Mouse (Mus musculus) gastrocnemius, postnatal 14 days (tissue): ENCODE results near the gene Ifitm1. TPM values are rescaled to one million over a fixed set of nuclear protein-coding genes. Genes with fewer than 3 reads are reported as not detected.

Experiments used
- DNase-seq: peaks from one replicate; pipeline ENCODE4 v3.0.0; 2021; ENCODE audit warnings: mixed read lengths
- intact Hi-C: fragments of 180-260 bp; cut with DNase I; formaldehyde crosslinking; loops from one replicate; pipeline ENCODE4 v1.15.1; 2025; ENCODE audit warnings: low total_unique reads
- long read RNA-seq, 2 experiments: library from polyadenylated mRNA; stranded (forward); transcript quantifications; one replicate each; pipeline ENCODE4 v2.0.0; 2021
- total RNA-seq, 2 experiments: library from RNA; stranded (reverse); gene quantifications; 2 replicates each; pipeline ENCODE4 v1.2.3; 2021

Gene Ifitm1
- total RNA-seq, result 1 to 10 TPM; 1.3 to 1.4 TPM
- long read RNA-seq, experiment 1, result 0 reads
- long read RNA-seq, experiment 2, result 0 reads

GRCm38 (mm10) chr7:140966921-140967320 is at the start of gene Ifitm1:
Ifitm1 (plus strand) TSS chr7:140967221.
- intact Hi-C loops, result no loop called here
- DNase-seq, result no peak

GRCm38 (mm10) chr7:140919911-140920310 is 47.1 kb upstream of the Ifitm1 start:
- no peak for DNase-seq
- intact Hi-C loops, result no loop called here

GRCm38 (mm10) chr7:140920418-140921029 is 46.5 kb upstream of the Ifitm1 start, which contains the start of gene Nlrp6:
Nlrp6 (plus strand) TSS chr7:140920902.
- intact Hi-C loops, result no loop called here
- DNase-seq, result no peak

- intact Hi-C loops, result no loop called here
- no peak for DNase-seq
These were observed 45.6 kb upstream of the Ifitm1 start for GRCm38 (mm10) chr7:140921225-140921975.

- intact Hi-C loops, result no loop called here
- peak; percentile 48 for DNase-seq
These were observed 44.5 kb upstream of the Ifitm1 start for GRCm38 (mm10) chr7:140922398-140923069.

GRCm38 (mm10) chr7:140923070-140923775 is 43.8 kb upstream of the Ifitm1 start:
- no peak for DNase-seq
- intact Hi-C loops, result no loop called here

GRCm38 (mm10) chr7:140927181-140927580 is 39.8 kb upstream of the Ifitm1 start:
- intact Hi-C loops, result no loop called here
- DNase-seq, result no peak

- no peak for DNase-seq
- intact Hi-C loops, result no loop called here
These were observed 28.6 kb upstream of the Ifitm1 start for GRCm38 (mm10) chr7:140938436-140938835.

GRCm38 (mm10) chr7:140938896-140939295 is 28.1 kb upstream of the Ifitm1 start:
- no peak for DNase-seq
- intact Hi-C loops, result no loop called here

- peak; percentile 45 for DNase-seq
- intact Hi-C loops, result no loop called here
These were observed 27.3 kb upstream of the Ifitm1 start for GRCm38 (mm10) chr7:140939669-140940171.

- intact Hi-C loops, result no loop called here
- DNase-seq, result peak; percentile 92
These were observed 25.6 kb upstream of the Ifitm1 start, which contains the start of gene Pgghg for GRCm38 (mm10) chr7:140941222-140942051. Pgghg (plus strand) TSS chr7:140941391.

- intact Hi-C loops, result no loop called here
These were observed 24.7 kb upstream of the Ifitm1 start for GRCm38 (mm10) chr7:140942341-140942740.

GRCm38 (mm10) chr7:140942811-140943210 is 24.2 kb upstream of the Ifitm1 start:
- intact Hi-C loops, result no loop called here

More at GRCm38 (mm10) chr7:140942341-140942740, 24.7 kb upstream of the Ifitm1 start:
- no peak for DNase-seq

GRCm38 (mm10) chr7:140943356-140943755 is 23.7 kb upstream of the Ifitm1 start:
- DNase-seq, result no peak
- intact Hi-C loops, result no loop called here

More at GRCm38 (mm10) chr7:140942811-140943210, 24.2 kb upstream of the Ifitm1 start:
- no peak for DNase-seq

- intact Hi-C loops, result no loop called here
- no peak for DNase-seq
These were observed 22.8 kb upstream of the Ifitm1 start for GRCm38 (mm10) chr7:140944236-140944635.

- intact Hi-C loops, result no loop called here
- DNase-seq, result no peak
These were observed 21.8 kb upstream of the Ifitm1 start for GRCm38 (mm10) chr7:140945247-140945646.

GRCm38 (mm10) chr7:140946311-140946710 is 20.7 kb upstream of the Ifitm1 start:
- intact Hi-C loops, result no loop called here
- no peak for DNase-seq

- no peak for DNase-seq
- intact Hi-C loops, result no loop called here
These were observed 20.0 kb upstream of the Ifitm1 start for GRCm38 (mm10) chr7:140946980-140947379.

- no peak for DNase-seq
- intact Hi-C loops, result no loop called here
These were observed 18.9 kb upstream of the Ifitm1 start for GRCm38 (mm10) chr7:140948161-140948560.
